Mouse (Mus musculus): ENCODE measurements around the gene Akr1b7.

DNA sequence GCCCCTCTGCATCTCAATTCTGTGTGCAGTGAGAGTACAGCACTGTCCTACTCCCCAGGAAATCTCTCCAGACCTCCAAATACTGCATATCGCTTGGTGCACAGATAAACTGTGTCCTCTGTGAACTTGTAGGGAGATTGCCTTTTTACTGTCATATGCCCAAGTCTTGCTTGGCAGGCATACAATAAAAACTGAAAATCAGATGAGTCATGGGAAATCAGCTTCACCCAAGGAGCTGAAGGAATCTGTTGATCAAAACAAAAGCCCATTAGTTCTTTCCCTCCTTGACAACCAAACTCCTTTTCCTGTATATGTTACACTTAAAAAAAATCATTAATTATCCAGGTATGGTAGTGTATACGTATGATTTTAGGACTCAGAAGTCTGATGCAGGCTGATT lies 31.7 kb downstream of the Akr1b7 start:
- TF ChIP-seq CHD2 (IDR thresholded peaks at IDR 0.05; ENCODE audit: low read depth, low read length), result no peak
- no peak for TF ChIP-seq ZC3H11A (IDR thresholded peaks at IDR 0.05; ENCODE audit: borderline replicate concordance, low read depth, low read length)
- no peak for TF ChIP-seq HCFC1 (IDR thresholded peaks at IDR 0.05; ENCODE audit: borderline replicate concordance, insufficient read depth, low read length)

All from ES-E14 (cell line).